Mouse (Mus musculus): Measurements from ENCODE around the gene Jmjd6. TPM values are rescaled to one million over a fixed set of nuclear protein-coding genes. Genes with fewer than 3 reads are reported as not detected.
"Not testable (repeated sequence)": the region's sequence is repeated elsewhere in the genome, so short reads cannot be mapped to it uniquely, and the experiment has no call there.

The Jmjd6 gene
- polyA plus RNA-seq, 1 experiment from 2014 or later, result 94.4 TPM

DNA sequence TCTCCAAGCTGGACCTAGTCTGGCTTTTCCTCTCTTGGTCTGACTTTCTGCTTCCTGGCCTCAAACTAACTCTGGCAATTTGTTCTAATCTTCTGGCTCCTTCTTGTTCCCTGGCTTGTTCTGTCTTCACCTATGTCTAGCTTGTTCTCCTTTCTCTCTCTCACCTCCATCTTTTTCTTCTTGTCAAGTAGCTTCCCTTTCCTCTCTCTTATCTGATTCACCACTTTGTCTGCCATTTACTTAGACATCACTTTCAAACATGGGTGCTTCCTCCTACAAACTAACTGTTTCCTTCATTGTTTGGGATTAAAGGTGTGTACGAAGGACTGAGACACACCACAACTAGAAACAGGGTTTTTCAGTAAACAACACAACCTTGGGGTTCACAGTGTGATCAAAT lies 8.3 kb downstream of the Jmjd6 start:
- Histone ChIP-seq H3K36me3 (peaks cover 75% of the 10 kb centered on the region), H3K9ac (no peak overlapping the region), H3K4me3 (no peak overlapping the region), H3K27ac (no peak overlapping the region), H3K4me2 (replicated peaks) (no peak overlapping the region), H3K4me1 (peaks cover 17% of the 10 kb centered on the region), H3K9me3 (no peaks in the 10 kb centered on the region), H3K27me3 (replicated peaks) (no peaks in the 10 kb centered on the region)
- 90% methylated on average over 1 of the region's 1 CpGs for WGBS
- ATAC-seq (ENCODE audit: low FRiP score, low read depth), result no peak

- no peak overlapping the region for H3K4me2 ChIP-seq (replicated peaks)
- peaks cover 12% of the 10 kb centered on the region for H3K4me1 ChIP-seq
- no peak overlapping the region for H3K9ac ChIP-seq
- no peaks in the 10 kb centered on the region for H3K27me3 ChIP-seq (replicated peaks)
- 23% methylated on average over 4 of the region's 4 CpGs for WGBS
- H3K9me3 ChIP-seq, result no peaks in the 10 kb centered on the region
- peaks cover 50% of the 10 kb centered on the region for H3K36me3 ChIP-seq
- no peak for ATAC-seq (ENCODE audit: low FRiP score, low read depth)
- H3K4me3 ChIP-seq, result no peak overlapping the region
- 0 out of 2 replicates have a peak overlapping the region, but pooled peaks have one; percentile 0 for H3K27ac ChIP-seq
Measured at GRCm38 (mm10) chr11:116832172-116832685, 11.0 kb downstream of the Jmjd6 start.

GRCm38 (mm10) chr11:116827534-116828165 lies 15.6 kb downstream of the Jmjd6 start, which contains the start of gene Mxra7:
Gene Mxra7, minus strand, starts transcription at chr11:116828046.
- Histone ChIP-seq H3K27ac (peak within 1 kb of the TSS; percentile 65), H3K4me1 (peaks cover 28% of the 10 kb centered on the region), H3K9ac (peak within 1 kb of the TSS; percentile 93), H3K4me3 (peak within 1 kb of the TSS; percentile 82), H3K36me3 (peaks cover 7% of the 10 kb centered on the region; the same call in 1 of the 2 replicates), H3K9me3 (no peaks in the 10 kb centered on the region), H3K4me2 (replicated peaks) (peak within 1 kb of the TSS; percentile 89), H3K27me3 (replicated peaks) (no peaks in the 10 kb centered on the region)
- ATAC-seq (ENCODE audit: low FRiP score, low read depth), result peak; percentile 37; the same call in 1 of the 2 replicates
- under 1% methylated on average over 71 of the region's 71 CpGs for WGBS

DNA sequence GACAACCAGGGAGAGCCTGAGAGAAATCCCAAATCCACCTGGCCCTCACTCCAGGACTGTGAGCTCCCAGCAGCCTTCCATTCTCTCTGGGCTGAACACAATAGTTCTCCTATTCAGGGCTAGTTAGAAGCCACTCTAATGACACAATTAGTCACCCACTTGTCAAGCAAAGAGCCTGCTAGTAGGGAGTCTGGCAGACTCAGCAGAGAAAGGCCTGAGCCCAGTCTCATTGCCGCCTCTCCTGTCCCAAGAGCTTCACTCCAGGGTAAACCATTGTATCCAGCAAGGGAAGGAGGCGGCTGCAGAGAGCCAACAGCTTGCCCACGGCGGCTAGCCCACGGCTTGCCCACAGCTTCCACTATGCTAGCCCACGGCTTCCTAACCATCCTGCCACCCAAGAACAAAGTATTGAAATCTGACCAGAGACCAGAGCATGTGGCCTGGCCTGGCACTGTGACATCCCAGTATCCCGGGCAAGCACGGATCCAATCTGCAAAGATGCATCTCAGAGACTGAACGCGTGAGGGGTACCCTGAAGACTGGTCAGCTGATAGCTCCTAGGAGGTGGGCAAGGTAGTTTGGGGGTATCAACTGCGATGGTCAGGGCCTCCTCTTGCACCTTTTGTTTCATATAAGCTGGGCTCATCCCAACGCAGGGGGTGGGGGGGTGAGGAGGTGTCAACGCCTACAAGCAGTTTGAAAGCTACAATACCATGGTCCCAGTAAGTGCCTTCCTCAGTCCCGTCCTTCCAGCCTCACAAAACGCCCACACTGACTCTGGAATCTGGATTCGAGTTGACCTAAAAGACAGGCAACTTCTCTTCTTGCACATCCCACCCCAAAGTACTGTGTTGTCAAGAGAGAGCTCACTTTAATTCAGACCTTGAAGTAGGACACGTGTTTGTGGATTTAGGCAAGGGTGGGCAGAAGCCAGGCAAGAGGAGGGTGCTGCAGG lies 16.4 kb downstream of the Jmjd6 start:
- Histone ChIP-seq H3K27ac (peak overlapping the region; percentile 65), H3K36me3 (peaks cover 7% of the 10 kb centered on the region; the same call in 1 of the 2 replicates), H3K27me3 (replicated peaks) (no peaks in the 10 kb centered on the region), H3K4me3 (peak overlapping the region; percentile 82), H3K9me3 (no peaks in the 10 kb centered on the region), H3K4me2 (replicated peaks) (peak overlapping the region; percentile 89), H3K4me1 (peaks cover 32% of the 10 kb centered on the region), H3K9ac (peak overlapping the region; percentile 93)
- WGBS, result 12% methylated on average over 17 of the region's 17 CpGs
- ATAC-seq (ENCODE audit: low FRiP score, low read depth), result peak; percentile 56

GRCm38 (mm10) chr11:116825230-116825629 lies 18.0 kb downstream of the Jmjd6 start:
- no peaks in the 10 kb centered on the region for H3K36me3 ChIP-seq
- ATAC-seq (ENCODE audit: low FRiP score, low read depth), result no peak
- H3K27me3 ChIP-seq (replicated peaks), result no peaks in the 10 kb centered on the region
- peaks cover 48% of the 10 kb centered on the region for H3K4me1 ChIP-seq
- peak overlapping the region; percentile 50; the same call in 1 of the 2 replicates for H3K27ac ChIP-seq
- H3K4me3 ChIP-seq, result peak overlapping the region; percentile 82; the same call in 1 of the 2 replicates
- H3K4me2 ChIP-seq (replicated peaks), result peak overlapping the region; percentile 89
- no peaks in the 10 kb centered on the region for H3K9me3 ChIP-seq
- WGBS, result 27% methylated on average over 5 of the region's 5 CpGs
- H3K9ac ChIP-seq, result peak overlapping the region; percentile 45

DNA sequence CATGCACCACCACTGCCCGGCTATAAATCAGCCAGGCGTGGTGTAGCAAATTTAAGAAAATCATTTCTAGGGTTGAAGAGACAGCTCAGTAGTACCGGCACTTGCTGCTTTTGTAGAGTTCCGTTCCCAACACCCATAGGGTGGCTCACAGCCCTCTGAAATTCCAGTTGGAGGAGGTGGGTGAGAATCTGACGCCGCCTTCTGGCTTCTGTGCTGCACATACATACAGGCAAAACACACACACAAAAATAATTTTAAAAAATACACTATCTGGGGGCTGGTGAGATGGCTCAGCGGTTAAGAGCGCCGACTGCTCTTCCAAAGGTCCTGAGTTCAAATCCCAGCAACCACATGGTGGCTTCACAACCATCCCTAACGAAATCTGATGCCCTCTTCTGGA lies 19.4 kb downstream of the Jmjd6 start:
- not testable (repeated sequence) for H3K27me3 ChIP-seq (replicated peaks); H3K27ac ChIP-seq; H3K4me3 ChIP-seq; H3K9me3 ChIP-seq; H3K9ac ChIP-seq; ATAC-seq (ENCODE audit: low FRiP score, low read depth); H3K36me3 ChIP-seq; H3K4me2 ChIP-seq (replicated peaks)
- H3K4me1 ChIP-seq, result peaks cover 59% of the 10 kb centered on the region
- WGBS, result 95% methylated on average over 10 of the region's 10 CpGs

DNA sequence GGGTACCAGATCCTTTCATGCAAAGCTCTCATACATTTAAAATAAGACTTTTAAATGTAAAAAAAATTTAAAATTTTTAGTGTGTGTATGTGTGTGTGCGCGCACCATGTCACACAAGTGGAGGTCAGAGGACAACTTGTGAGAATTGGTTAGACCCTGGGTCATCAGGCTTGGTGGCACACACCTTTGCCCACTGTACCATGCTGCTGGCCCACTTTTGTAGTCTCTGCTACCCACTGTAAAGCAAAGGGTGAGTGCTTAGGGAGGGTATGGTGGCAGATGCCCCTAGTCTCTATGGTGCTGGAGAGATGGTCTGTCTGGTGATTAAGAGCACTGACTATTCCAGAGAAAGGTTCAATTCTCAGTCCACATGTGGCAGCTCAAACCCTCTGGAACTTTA lies 20.0 kb downstream of the Jmjd6 start:
- no peak overlapping the region for H3K4me3 ChIP-seq
- no peak overlapping the region for H3K27ac ChIP-seq
- H3K36me3 ChIP-seq, result no peaks in the 10 kb centered on the region
- no peaks in the 10 kb centered on the region for H3K9me3 ChIP-seq
- 96% methylated on average over 2 of the region's 2 CpGs for WGBS
- peaks cover 64% of the 10 kb centered on the region for H3K4me1 ChIP-seq
- ATAC-seq (ENCODE audit: low FRiP score, low read depth), result no peak
- H3K9ac ChIP-seq, result no peak overlapping the region
- no peak overlapping the region for H3K4me2 ChIP-seq (replicated peaks)
- H3K27me3 ChIP-seq (replicated peaks), result no peaks in the 10 kb centered on the region

DNA sequence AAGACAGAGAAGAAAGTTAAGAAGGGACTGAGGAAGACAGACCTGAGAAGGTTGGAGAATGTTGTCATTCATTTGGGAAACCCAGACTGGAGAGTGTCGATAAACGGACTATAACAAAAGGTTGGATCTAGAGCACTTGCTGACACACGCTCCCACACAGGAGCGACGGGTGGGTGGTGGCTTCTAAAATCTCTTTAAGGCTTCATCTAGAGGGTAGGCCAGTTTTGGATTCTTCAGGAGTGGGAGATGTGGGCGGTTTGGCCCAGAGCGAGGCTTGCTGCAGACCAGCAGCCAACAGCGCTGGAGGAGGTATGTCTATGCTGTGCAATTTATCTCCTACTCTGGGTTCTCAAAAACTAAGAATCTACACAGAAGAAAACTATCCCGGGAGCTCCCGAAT lies 20.6 kb downstream of the Jmjd6 start:
- Histone ChIP-seq H3K9ac (no peak overlapping the region), H3K4me1 (peaks cover 64% of the 10 kb centered on the region), H3K4me2 (replicated peaks) (no peak overlapping the region), H3K36me3 (no peaks in the 10 kb centered on the region), H3K4me3 (no peak overlapping the region), H3K9me3 (no peaks in the 10 kb centered on the region), H3K27me3 (replicated peaks) (no peaks in the 10 kb centered on the region), H3K27ac (no peak overlapping the region)
- 94% methylated on average over 10 of the region's 10 CpGs for WGBS
- ATAC-seq (ENCODE audit: low FRiP score, low read depth), result no peak

DNA sequence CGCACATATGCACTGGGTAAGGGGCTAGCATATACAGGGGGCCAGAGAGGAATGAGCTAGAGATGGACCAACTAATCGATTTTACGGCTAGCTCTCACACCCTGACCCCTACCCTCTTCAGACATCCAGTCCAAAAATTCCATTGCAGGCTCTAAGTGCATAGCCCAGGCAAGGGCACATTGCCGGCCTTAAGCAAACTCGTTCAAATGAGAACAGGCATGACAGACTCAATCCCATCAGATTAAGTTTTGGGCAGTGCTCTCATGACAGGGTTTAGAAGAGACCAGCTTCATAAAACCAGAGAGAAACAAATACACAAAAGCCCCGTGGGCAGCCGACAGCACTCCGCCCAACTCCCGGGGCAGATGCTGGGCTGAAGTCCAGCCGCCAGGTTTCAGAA lies 21.0 kb downstream of the Jmjd6 start:
- no peak overlapping the region for H3K4me2 ChIP-seq (replicated peaks)
- no peak for ATAC-seq (ENCODE audit: low FRiP score, low read depth)
- WGBS, result 69% methylated on average over 10 of the region's 10 CpGs
- H3K27ac ChIP-seq, result no peak overlapping the region
- no peaks in the 10 kb centered on the region for H3K36me3 ChIP-seq
- H3K27me3 ChIP-seq (replicated peaks), result no peaks in the 10 kb centered on the region
- no peak overlapping the region for H3K4me3 ChIP-seq
- H3K9me3 ChIP-seq, result no peaks in the 10 kb centered on the region
- H3K9ac ChIP-seq, result no peak overlapping the region
- peaks cover 65% of the 10 kb centered on the region for H3K4me1 ChIP-seq

- Histone ChIP-seq H3K9ac (peak overlapping the region; percentile 35; the same call in 1 of the 2 replicates), H3K27me3 (replicated peaks) (no peaks in the 10 kb centered on the region), H3K4me3 (no peak overlapping the region), H3K4me2 (replicated peaks) (no peak overlapping the region), H3K27ac (no peak overlapping the region), H3K36me3 (no peaks in the 10 kb centered on the region), H3K9me3 (no peaks in the 10 kb centered on the region), H3K4me1 (peaks cover 64% of the 10 kb centered on the region)
- ATAC-seq (ENCODE audit: low FRiP score, low read depth), result no peak
- 60% methylated on average over 13 of the region's 13 CpGs for WGBS
Measured at GRCm38 (mm10) chr11:116821057-116821940, 21.9 kb downstream of the Jmjd6 start.

DNA sequence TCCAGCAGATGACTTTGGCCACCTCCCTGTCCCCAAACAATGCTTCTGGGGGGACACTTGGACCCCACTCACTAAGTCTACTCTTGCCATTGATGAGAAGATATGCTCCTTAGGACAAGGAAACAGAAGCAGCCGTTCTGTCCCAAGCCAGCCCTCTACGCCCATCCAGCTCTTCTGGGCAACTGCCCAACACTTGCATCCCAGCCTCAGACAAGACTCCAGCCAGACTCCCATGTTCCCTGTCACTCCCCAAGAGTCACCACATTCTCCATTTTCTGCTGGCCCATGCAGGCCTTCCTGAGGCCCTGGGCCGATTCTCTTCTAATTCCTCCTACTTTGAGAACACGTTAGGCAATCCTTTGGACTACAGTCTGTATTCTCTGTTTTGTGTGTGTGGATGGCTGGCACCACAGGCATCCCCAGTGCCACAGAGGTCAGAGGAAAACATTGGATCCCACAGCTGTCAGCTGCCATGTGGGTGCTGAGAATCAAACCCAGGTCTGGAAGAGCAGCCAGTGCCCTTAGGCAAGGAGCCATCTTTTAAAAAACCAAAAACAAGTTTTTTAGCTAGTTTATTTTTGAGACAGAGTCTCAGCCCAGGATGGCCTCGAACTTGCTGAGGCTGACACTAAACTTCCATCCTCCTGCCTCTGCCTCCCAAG lies 23.2 kb downstream of the Jmjd6 start:
- Histone ChIP-seq H3K4me2 (replicated peaks) (no peak overlapping the region), H3K27me3 (replicated peaks) (no peaks in the 10 kb centered on the region), H3K4me1 (peaks cover 61% of the 10 kb centered on the region), H3K4me3 (no peak overlapping the region), H3K9me3 (no peaks in the 10 kb centered on the region), H3K36me3 (no peaks in the 10 kb centered on the region), H3K27ac (no peak overlapping the region), H3K9ac (no peak overlapping the region)
- no peak for ATAC-seq (ENCODE audit: low FRiP score, low read depth)
- WGBS, result 93% methylated on average over 5 of the region's 5 CpGs

Data from neural tube, embryonic 12.5 days (tissue).